Mouse (Mus musculus): ENCODE measurements around the gene Gxylt1. TPM values are rescaled to one million over a fixed set of nuclear protein-coding genes. Genes with fewer than 3 reads are reported as not detected.
"Not testable (repeated sequence)": the region's sequence is repeated elsewhere in the genome, so short reads cannot be mapped to it uniquely, and the experiment has no call there.

Gene Gxylt1
- polyA plus RNA-seq (2012; rRNA removed) (13.7 and 18.7 TPM in 2 replicates), polyA plus RNA-seq (2014; fragmentation: Nextera tagmentation; extraction: Ambion mirVana) (17.4 and 17.5 TPM in 2 replicates)

DNA sequence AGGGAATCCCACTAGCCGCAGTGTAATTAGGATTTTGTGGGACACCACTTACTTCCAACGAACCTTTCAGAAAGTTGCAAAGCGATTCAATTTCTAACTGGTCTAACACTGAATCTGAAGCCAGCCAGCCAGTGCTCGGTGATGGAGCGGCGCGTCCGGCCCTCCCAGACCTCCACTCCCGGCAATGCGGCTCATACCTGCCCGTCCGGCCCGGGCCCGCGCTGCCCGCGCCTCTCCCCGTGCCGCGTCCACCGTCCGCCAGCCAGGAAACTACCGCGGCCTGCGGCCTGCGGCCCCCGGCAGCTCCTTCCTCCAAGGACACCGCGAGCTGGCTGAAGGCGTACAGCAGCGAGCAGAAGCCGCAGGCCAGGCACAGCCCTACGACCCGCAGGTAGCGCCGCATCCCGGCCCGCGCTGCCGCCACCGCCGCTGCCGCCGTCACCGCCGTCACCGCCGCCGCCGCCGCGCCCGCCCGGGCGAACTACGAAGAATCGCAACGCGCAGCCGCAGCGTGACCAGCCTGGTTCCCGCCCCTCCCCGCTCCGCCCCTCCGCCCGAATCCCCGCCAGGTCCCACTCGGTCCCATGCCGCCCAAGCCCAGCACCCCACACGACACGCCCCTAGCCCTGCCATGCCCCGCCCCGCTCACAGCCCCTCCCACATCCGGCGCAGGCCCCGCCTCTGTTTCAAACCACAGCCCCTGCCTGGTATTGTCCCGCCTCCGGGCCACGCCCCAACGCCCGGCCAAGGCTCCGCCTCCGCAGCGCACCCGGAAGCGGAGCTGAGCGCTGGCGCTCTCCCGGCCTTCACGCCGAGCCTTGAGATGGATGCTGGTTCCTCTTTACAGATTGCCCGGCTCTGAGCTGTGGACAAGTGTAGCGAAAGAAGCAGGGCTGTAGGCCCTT is at the start of gene Gxylt1:
TSS of gene Gxylt1 (minus strand) at position 501 of the 905 bp plus-strand sequence.
- Histone ChIP-seq H3K27me3 (ENCODE audit: control insufficient read depth, insufficient read depth, low read length) (no peaks in the 10 kb centered on the region), H3K36me3 (ENCODE audit: control insufficient read depth, insufficient read depth, low read length) (0 out of 2 replicates have a peak, but pooled peaks cover 6% of the 10 kb centered on the region), H3K4me1 (ENCODE audit: control insufficient read depth, insufficient read depth, low read length) (peaks cover 27% of the 10 kb centered on the region), H3K9me3 (ENCODE audit: control insufficient read depth, low read length) (no peaks in the 10 kb centered on the region), H3K4me2 (replicated peaks; ENCODE audit: low read depth, low read length, severe bottlenecking) (peak within 1 kb of the TSS; percentile 73), H3K27ac (replicated peaks; ENCODE audit: low read depth, low read length) (peak within 1 kb of the TSS; percentile 87), H3K9ac (ENCODE audit: low read depth, low read length, severe bottlenecking) (peak within 1 kb of the TSS; percentile 84), H3K4me3 (replicated peaks; ENCODE audit: low read length) (peak within 1 kb of the TSS; percentile 76)
- WGBS = under 1% methylated on average over 48 of the region's 93 CpGs
- peak; percentile 38; the same call in 1 of the 2 replicates for TF ChIP-seq POLR2A (IDR thresholded peaks at IDR 0.05; ENCODE audit: borderline replicate concordance, extremely low read depth, insufficient read depth, insufficient read length)
- ATAC-seq (ENCODE audit: low FRiP score, low read depth) (peak; percentile 98), DNase-seq (ENCODE audit: low spot score) (peak; percentile 95)

- H3K4me2 ChIP-seq (replicated peaks; ENCODE audit: low read depth, low read length, severe bottlenecking) = no peak overlapping the region
- H3K9ac ChIP-seq (ENCODE audit: low read depth, low read length, severe bottlenecking) = no peak overlapping the region
- peaks cover 3% of the 10 kb centered on the region for H3K36me3 ChIP-seq (ENCODE audit: control insufficient read depth, insufficient read depth, low read length)
- H3K4me3 ChIP-seq (replicated peaks; ENCODE audit: low read length) = no peak overlapping the region
- no peak for TF ChIP-seq POLR2A (IDR thresholded peaks at IDR 0.05; ENCODE audit: borderline replicate concordance, extremely low read depth, insufficient read depth, insufficient read length)
- H3K27me3 ChIP-seq (ENCODE audit: control insufficient read depth, insufficient read depth, low read length) = no peaks in the 10 kb centered on the region
- 100% methylated on average over 1 of the region's 1 CpGs for WGBS
- no peaks in the 10 kb centered on the region for H3K9me3 ChIP-seq (ENCODE audit: control insufficient read depth, low read length)
- no peak overlapping the region for H3K27ac ChIP-seq (replicated peaks; ENCODE audit: low read depth, low read length)
- no peaks in the 10 kb centered on the region for H3K4me1 ChIP-seq (ENCODE audit: control insufficient read depth, insufficient read depth, low read length)
- DNase-seq (ENCODE audit: low spot score) (no peak), ATAC-seq (ENCODE audit: low FRiP score, low read depth) (no peak)
Observed at GRCm38 (mm10) chr15:93318781-93319180, 43.8 kb upstream of the Gxylt1 start.

DNA sequence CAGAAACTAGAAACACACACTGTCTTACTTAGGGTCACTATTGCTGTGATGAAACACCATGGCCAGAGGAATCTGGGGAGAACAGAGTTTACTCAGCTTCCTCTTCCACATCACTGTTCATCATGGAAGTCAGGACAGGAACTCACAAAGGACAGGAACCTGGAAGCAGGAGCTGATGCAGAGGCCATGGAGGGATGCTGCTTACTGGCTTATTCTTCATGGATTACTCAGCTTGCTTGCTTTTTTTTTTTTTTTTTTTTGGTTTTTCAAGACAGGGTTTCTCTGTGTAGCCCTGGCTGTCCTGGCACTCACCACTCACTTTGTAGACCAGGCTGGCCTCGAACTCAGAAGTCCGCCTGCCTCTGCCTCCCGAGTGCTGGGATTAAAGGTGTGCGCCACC is 35.3 kb upstream of the Gxylt1 start:
- not testable (repeated sequence) for H3K27ac ChIP-seq (replicated peaks; ENCODE audit: low read depth, low read length); H3K4me2 ChIP-seq (replicated peaks; ENCODE audit: low read depth, low read length, severe bottlenecking); H3K9me3 ChIP-seq (ENCODE audit: control insufficient read depth, low read length); H3K36me3 ChIP-seq (ENCODE audit: control insufficient read depth, insufficient read depth, low read length); H3K27me3 ChIP-seq (ENCODE audit: control insufficient read depth, insufficient read depth, low read length); H3K9ac ChIP-seq (ENCODE audit: low read depth, low read length, severe bottlenecking); ATAC-seq (ENCODE audit: low FRiP score, low read depth); DNase-seq (ENCODE audit: low spot score); H3K4me1 ChIP-seq (ENCODE audit: control insufficient read depth, insufficient read depth, low read length); H3K4me3 ChIP-seq (replicated peaks; ENCODE audit: low read length)
- 98% methylated on average over 4 of the region's 4 CpGs for WGBS

DNA sequence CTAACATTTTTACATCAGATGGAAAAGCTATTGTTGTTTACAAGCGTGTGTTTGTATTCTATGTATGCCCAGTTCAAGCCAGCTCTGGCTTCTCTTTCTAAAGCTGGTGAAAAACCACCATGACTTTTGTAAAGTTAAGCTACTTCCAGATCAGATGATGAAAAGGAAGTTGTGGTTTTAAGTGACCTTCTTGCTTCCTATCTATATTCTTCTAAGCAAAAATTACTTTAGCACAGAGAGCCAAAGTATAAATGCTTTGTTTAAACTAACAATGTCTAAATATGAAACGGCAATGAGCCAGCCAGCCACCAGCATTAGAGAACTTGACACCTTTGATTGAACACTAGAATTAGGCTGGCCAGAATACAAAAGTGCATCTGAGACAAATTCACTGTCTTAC is 23.2 kb upstream of the Gxylt1 start:
- ATAC-seq (ENCODE audit: low FRiP score, low read depth) = no peak

GRCm38 (mm10) chr15:93294483-93294882 is 19.5 kb upstream of the Gxylt1 start:
- DNase-seq (ENCODE audit: low spot score) (no peak), ATAC-seq (ENCODE audit: low FRiP score, low read depth) (no peak)
- no peak for TF ChIP-seq POLR2A (IDR thresholded peaks at IDR 0.05; ENCODE audit: borderline replicate concordance, extremely low read depth, insufficient read depth, insufficient read length)
- H3K9me3 ChIP-seq (ENCODE audit: control insufficient read depth, low read length) = no peaks in the 10 kb centered on the region
- no peak overlapping the region for H3K27ac ChIP-seq (replicated peaks; ENCODE audit: low read depth, low read length)
- H3K4me1 ChIP-seq (ENCODE audit: control insufficient read depth, insufficient read depth, low read length) = no peaks in the 10 kb centered on the region
- H3K4me3 ChIP-seq (replicated peaks; ENCODE audit: low read length) = no peak overlapping the region
- no peak overlapping the region for H3K9ac ChIP-seq (ENCODE audit: low read depth, low read length, severe bottlenecking)
- H3K27me3 ChIP-seq (ENCODE audit: control insufficient read depth, insufficient read depth, low read length) = no peaks in the 10 kb centered on the region
- H3K4me2 ChIP-seq (replicated peaks; ENCODE audit: low read depth, low read length, severe bottlenecking) = no peak overlapping the region
- H3K36me3 ChIP-seq (ENCODE audit: control insufficient read depth, insufficient read depth, low read length) = 0 out of 2 replicates have a peak, but pooled peaks cover 3% of the 10 kb centered on the region
- WGBS = 78% methylated on average over 11 of the region's 11 CpGs

More for the DNA sequence above, 23.2 kb upstream of the Gxylt1 start:
- no peaks in the 10 kb centered on the region for H3K36me3 ChIP-seq (ENCODE audit: control insufficient read depth, insufficient read depth, low read length)
- no peak for DNase-seq (ENCODE audit: low spot score)
- H3K27me3 ChIP-seq (ENCODE audit: control insufficient read depth, insufficient read depth, low read length) = no peaks in the 10 kb centered on the region
- TF ChIP-seq POLR2A (IDR thresholded peaks at IDR 0.05; ENCODE audit: borderline replicate concordance, extremely low read depth, insufficient read depth, insufficient read length) = no peak
- no peaks in the 10 kb centered on the region for H3K9me3 ChIP-seq (ENCODE audit: control insufficient read depth, low read length)
- no peaks in the 10 kb centered on the region for H3K4me1 ChIP-seq (ENCODE audit: control insufficient read depth, insufficient read depth, low read length)
- no peak overlapping the region for H3K4me2 ChIP-seq (replicated peaks; ENCODE audit: low read depth, low read length, severe bottlenecking)
- no peak overlapping the region for H3K9ac ChIP-seq (ENCODE audit: low read depth, low read length, severe bottlenecking)
- no peak overlapping the region for H3K4me3 ChIP-seq (replicated peaks; ENCODE audit: low read length)
- WGBS = 84% methylated on average over 2 of the region's 2 CpGs
- no peak overlapping the region for H3K27ac ChIP-seq (replicated peaks; ENCODE audit: low read depth, low read length)

All from limb, embryonic 14.5 days (tissue).